Comparison of ENCODE assay signal across 20 mouse cellular contexts in genomic region chr10:23864362-23865312, GRCm38 (mm10). TPM values are rescaled to one million over a fixed set of nuclear protein-coding genes. Genes with fewer than 3 reads are reported as not detected.
DNase-seq lines count a peak whose midpoint lies in the region; ATAC-seq lines count a peak whose summit lies in the region.
"Had no signal": no experiment of that assay in that cellular context is flagged by ENCODE, and none has a peak within 500 bp of the region (broad histone marks: within the 10 kb centered on the region; RNA-seq: fewer than 3 reads in every experiment).

No protein-coding gene starts in this region.

- peak; percentile 10 for DNase-seq in kidney, postnatal 10 days
- DNase-seq in 416B (ENCODE audit: low read depth): peak; percentile 34
- DNase-seq in MEL-GATA-1-ER (ENCODE audit: extremely low read depth, low read depth): peak; percentile 5
- no peak for DNase-seq in gastrocnemius, postnatal 14 days
- DNase-seq in urinary bladder, postnatal 10 days (ENCODE audit: low spot score): no peak
- DNase-seq: cerebellum, adult 9-11 months; embryo, embryonic 11 days; heart, adult 2 months; lung, postnatal 36 days; thymus, adult 2 months had no signal

- H3K9ac ChIP-seq in kidney, embryonic 15.5 days: no peak overlapping the region
- no peak overlapping the region for H3K9ac ChIP-seq in intestine, embryonic 15.5 days
- H3K9ac ChIP-seq: forebrain, embryonic 12.5 days; liver, embryonic 15.5 days; neural tube, embryonic 13.5 days had no signal

- ATAC-seq in kidney, embryonic 15.5 days (replicated peaks; ENCODE audit: low FRiP score): no peak; the same call in 1 of the 2 replicates
- peak; percentile 85 for ATAC-seq in intestine, embryonic 15.5 days
- ATAC-seq: hindbrain, embryonic 16.5 days; Patski had no signal

- H3K4me1 ChIP-seq in kidney, embryonic 15.5 days: no peaks in the 10 kb centered on the region
- H3K4me1 ChIP-seq in intestine, embryonic 15.5 days (replicated peaks): no peaks in the 10 kb centered on the region
- H3K4me1 ChIP-seq: forebrain, embryonic 12.5 days; liver, embryonic 15.5 days; neural tube, embryonic 13.5 days had no signal

- intact Hi-C loops in gastrocnemius, postnatal 14 days (cut with DNase I; ENCODE audit: low total_unique reads): no loop called here

- 56% methylated on average over 9 of the region's 9 CpGs for WGBS in kidney, embryonic 15.5 days
- 66% methylated on average over 9 of the region's 9 CpGs for WGBS in intestine, embryonic 15.5 days

- H3K4me2 ChIP-seq in kidney, embryonic 15.5 days: no peak overlapping the region
- no peak overlapping the region for H3K4me2 ChIP-seq in intestine, embryonic 15.5 days (replicated peaks)
- H3K4me2 ChIP-seq: forebrain, embryonic 12.5 days; liver, embryonic 15.5 days; neural tube, embryonic 13.5 days had no signal

- peaks cover 14% of the 10 kb centered on the region; the same call in 1 of the 2 replicates for H3K9me3 ChIP-seq in kidney, embryonic 15.5 days (replicated peaks)
- H3K9me3 ChIP-seq in intestine, embryonic 15.5 days: no peaks in the 10 kb centered on the region
- H3K9me3 ChIP-seq: forebrain, embryonic 12.5 days; liver, embryonic 15.5 days had no signal

- H3K36me3 ChIP-seq in kidney, embryonic 15.5 days: no peaks in the 10 kb centered on the region
- H3K36me3 ChIP-seq in intestine, embryonic 15.5 days: no peaks in the 10 kb centered on the region
- H3K36me3 ChIP-seq: forebrain, embryonic 12.5 days; liver, embryonic 15.5 days; neural tube, embryonic 13.5 days had no signal

- H3K27me3 ChIP-seq in kidney, embryonic 15.5 days: no peaks in the 10 kb centered on the region
- H3K27me3 ChIP-seq in intestine, embryonic 15.5 days (replicated peaks): no peaks in the 10 kb centered on the region
- H3K27me3 ChIP-seq: forebrain, embryonic 12.5 days; liver, embryonic 15.5 days; neural tube, embryonic 13.5 days had no signal

- no peak overlapping the region for H3K27ac ChIP-seq in kidney, embryonic 15.5 days
- H3K27ac ChIP-seq in intestine, embryonic 15.5 days: no peak overlapping the region
- H3K27ac ChIP-seq: forebrain, embryonic 12.5 days; heart, adult 2 months; liver, embryonic 15.5 days; neural tube, embryonic 13.5 days had no signal

- no peak overlapping the region for H3K4me3 ChIP-seq in kidney, embryonic 15.5 days (replicated peaks)
- H3K4me3 ChIP-seq in intestine, embryonic 15.5 days (replicated peaks): no peak overlapping the region
- H3K4me3 ChIP-seq: forebrain, embryonic 12.5 days; heart, adult 2 months; liver, embryonic 15.5 days; neural tube, embryonic 13.5 days had no signal

RNA-seq across cellular contexts. Expression of gene Vnn3, which starts 13.4 kb away (rescaled TPM):
- 0.27 TPM in 1 of 2 replicates, not detected in the other for polyA plus RNA-seq in kidney, embryonic 15.5 days (2015; fragmentation: Nextera tagmentation; extraction: Ambion mirVana)
- 0.24 and 0.28 TPM in 2 replicates for polyA plus RNA-seq in intestine, embryonic 15.5 days (2015; fragmentation: Nextera tagmentation; extraction: Ambion mirVana)
- not detected for total RNA-seq in gastrocnemius, postnatal 14 days (2021)
- total RNA-seq: heart, adult 2 months had no signal
- polyA plus RNA-seq: forebrain, embryonic 12.5 days; neural tube, embryonic 13.5 days; Patski had no signal

RNA-seq across cellular contexts. Expression of gene Vnn1, which starts 29.9 kb away (rescaled TPM):
- polyA plus RNA-seq in kidney, embryonic 15.5 days (2015; fragmentation: Nextera tagmentation; extraction: Ambion mirVana): 2.0 TPM in 2 replicates
- 1.9 and 2.4 TPM in 2 replicates for polyA plus RNA-seq in intestine, embryonic 15.5 days (2015; fragmentation: Nextera tagmentation; extraction: Ambion mirVana)
- total RNA-seq in gastrocnemius, postnatal 14 days (2021): under 1 TPM; 0.10 to 0.40 TPM
- polyA plus RNA-seq: neural tube, embryonic 13.5 days had no signal

RNA-seq across cellular contexts. Expression of gene Taar1, which starts 55.5 kb away (rescaled TPM):
- not detected in 2 replicates for polyA plus RNA-seq in kidney, embryonic 15.5 days (2015; fragmentation: Nextera tagmentation; extraction: Ambion mirVana)
- polyA plus RNA-seq in intestine, embryonic 15.5 days (2015; fragmentation: Nextera tagmentation; extraction: Ambion mirVana): not detected in 2 replicates
- not detected for total RNA-seq in gastrocnemius, postnatal 14 days (2021)
- total RNA-seq: heart, adult 2 months; layer of hippocampus, postnatal 14 days; left cerebral cortex, postnatal 36 days had no signal
- polyA plus RNA-seq: forebrain, embryonic 12.5 days; heart, adult 2 months; heart, postnatal 0 days; hindbrain, embryonic 16.5 days; liver, embryonic 15.5 days; neural tube, embryonic 13.5 days; Patski; thymus, adult 2 months had no signal

Comparison
In these comparisons a context has a peak if more than half of its experiments do, and no peak if none do; other contexts are left out.
1. DNase-seq: peak in kidney, postnatal 10 days (single experiment), 416B (single experiment) and MEL-GATA-1-ER (single experiment); none in gastrocnemius, postnatal 14 days (single experiment) and urinary bladder, postnatal 10 days (single experiment).